Mouse (Mus musculus): ENCODE measurements around the gene Taok2. TPM values are rescaled to one million over a fixed set of nuclear protein-coding genes. Genes with fewer than 3 reads are reported as not detected.

The Taok2 gene
- total RNA-seq, 2 experiments from 2014 or later = 154 to 163 TPM

DNA sequence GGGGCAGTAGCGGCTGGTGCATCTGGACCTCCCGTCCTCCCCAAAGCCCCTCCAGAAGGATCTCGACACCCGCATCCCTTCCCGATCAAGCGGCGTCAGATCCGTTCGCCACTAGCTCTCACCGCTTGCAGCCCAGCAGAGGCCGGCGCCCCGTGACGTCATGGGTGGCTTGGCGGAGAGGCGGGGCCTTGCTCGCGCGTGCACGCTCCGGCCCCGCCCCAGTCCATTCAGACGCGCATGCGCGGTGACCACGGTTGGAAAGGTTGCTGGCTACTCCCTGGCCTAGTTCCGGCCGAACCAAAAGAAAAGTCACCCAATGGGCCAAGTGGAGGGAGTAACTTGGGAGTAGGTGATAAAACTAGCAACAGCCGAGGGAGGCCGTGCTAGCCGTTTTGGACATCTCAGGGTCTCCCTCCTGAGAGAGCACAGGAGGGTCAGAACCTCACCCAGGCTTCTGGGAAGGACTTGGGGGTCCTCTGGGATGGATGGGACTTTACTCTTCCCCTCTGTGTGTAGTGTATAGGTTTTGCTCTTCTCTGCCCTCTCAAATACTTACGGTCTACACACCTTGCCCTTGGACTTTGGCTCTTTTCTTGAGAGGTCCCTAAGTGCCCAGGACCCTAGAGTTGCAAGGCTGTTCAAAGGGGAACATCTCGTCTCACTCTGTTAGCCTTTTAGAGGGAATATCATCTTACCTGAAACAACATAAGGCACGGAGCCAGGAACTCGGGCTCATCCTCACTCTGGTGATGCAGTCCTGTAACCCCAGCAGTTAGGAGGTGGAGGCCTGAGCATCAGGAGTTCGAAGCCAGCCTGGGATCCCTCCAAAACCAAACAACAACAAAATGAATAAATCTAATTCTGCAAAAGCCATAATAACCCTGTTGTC is 13.8 kb upstream of the Taok2 start:
- TF ChIP-seq CTCF (conservative IDR thresholded peaks at IDR 0.05) = no peak
- Histone ChIP-seq H3K4me3 (peak overlapping the region; percentile 74), H3K27ac (peak overlapping the region; percentile 96)
- peak; percentile 93 to 97 for DNase-seq (ENCODE audit: low spot score in 2 of 2)

DNA sequence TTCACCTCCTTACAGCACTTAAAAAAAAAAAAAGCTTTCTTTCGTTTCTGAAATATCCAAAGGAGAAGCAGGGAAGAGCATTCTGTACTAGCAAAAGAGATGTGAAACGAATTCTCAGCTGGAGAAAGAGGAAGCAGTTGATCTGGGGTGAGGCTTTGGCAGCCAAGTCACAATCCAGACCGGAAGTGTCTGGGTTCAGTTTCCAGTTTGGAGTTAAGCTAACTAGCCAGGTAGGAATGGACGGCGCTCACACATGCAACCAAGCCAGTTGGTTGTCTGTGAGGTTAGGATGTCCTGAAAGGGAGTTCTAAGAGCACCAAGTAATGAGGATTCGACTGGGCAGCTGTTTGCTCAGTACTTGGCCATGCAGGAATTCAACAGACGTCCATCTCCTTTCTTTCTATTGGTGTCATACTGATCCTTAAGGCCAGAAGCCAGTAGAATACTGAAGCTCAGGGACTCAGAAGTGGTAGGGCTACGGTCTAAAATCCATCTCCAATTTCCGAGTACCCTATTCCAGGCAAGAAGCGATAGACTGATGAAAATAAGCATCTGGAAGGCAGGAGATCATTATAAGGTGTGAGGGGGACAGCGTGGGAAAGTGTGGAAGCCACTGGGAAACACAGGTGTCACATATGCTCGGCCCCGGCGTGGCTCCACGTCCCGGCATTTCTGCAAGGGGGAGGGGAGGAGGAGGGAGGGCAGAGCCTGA is 13.0 kb upstream of the Taok2 start:
- no peak for TF ChIP-seq CTCF (conservative IDR thresholded peaks at IDR 0.05)
- peak overlapping the region; percentile 96 for H3K27ac ChIP-seq
- no peak for DNase-seq (ENCODE audit: low spot score in 2 of 2)

DNA sequence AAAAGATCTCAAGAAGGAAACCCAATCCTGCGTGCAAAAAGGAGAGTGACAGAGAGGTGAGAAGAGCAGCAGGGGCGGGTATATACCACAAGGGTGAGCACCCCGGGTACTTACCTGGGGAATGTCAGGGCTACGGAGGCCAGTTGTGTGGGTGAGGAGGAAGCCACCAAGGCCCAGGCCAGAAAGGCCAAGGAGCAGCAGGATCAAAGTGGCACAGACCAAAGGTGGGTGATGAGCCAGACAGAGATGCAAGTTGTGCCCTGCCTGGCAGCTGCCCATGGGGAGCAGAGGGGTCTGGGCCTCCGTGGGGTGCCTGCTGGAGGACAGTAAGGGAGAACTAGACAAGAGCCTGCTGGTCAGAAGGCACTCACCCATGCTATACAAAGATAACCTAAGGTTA is 12.4 kb upstream of the Taok2 start:
- no peak for DNase-seq (ENCODE audit: low spot score in 2 of 2)
- Histone ChIP-seq H3K27ac (peak overlapping the region; percentile 96; the same call in 1 of the 2 replicates), H3K4me3 (no peak overlapping the region; the same call in 1 of the 2 replicates)
- no peak for TF ChIP-seq CTCF (conservative IDR thresholded peaks at IDR 0.05)

More for the DNA sequence above, 13.0 kb upstream of the Taok2 start:
- H3K4me3 ChIP-seq = peak overlapping the region; percentile 74

DNA sequence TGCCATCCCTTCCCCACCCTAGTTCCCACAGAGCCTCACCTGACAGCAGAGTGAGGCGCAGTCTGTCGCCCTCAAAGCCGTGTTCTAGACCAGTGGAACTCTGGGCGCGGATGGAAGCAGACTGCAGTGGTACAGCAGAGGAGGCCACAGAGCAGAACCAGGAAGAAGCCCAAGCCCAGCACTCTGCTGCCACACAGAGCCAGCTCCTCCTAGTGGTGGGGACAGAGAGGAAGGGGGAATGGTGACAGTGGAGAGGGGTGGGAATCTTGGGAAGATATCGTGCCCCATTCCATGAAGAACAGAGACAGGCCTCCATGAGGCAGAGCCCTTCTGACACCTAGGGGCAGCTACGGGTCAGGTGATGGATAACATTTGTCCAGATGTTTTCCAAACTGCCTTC is 4.3 kb upstream of the Taok2 start:
- Histone ChIP-seq H3K4me3 (no peak overlapping the region), H3K27ac (no peak overlapping the region)
- peak; percentile 67 for TF ChIP-seq CTCF (conservative IDR thresholded peaks at IDR 0.05)
- no peak for DNase-seq (ENCODE audit: low spot score in 2 of 2)

DNA sequence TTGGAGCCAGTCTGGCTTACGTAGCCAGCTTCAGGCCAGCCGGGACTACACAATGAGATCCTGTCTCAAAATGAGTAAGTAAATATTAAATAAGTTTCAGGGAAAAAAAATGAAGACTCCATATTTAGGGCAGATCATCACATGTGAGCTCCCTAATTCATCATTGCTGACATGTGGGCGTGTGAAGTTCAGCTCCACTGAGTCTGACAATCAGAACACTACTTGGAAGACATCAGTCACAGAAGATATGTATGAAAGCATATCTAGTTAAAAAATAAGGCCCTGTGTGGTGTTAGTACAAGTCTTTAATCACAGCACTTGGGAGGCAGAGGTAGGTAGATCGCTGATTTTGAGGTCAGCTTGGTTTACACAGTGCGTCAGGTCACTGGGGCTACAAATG is 2.8 kb upstream of the Taok2 start:
- Histone ChIP-seq H3K27ac (no peak overlapping the region), H3K4me3 (no peak overlapping the region)
- TF ChIP-seq CTCF (conservative IDR thresholded peaks at IDR 0.05) = no peak
- no peak for DNase-seq (ENCODE audit: low spot score in 2 of 2)

DNA sequence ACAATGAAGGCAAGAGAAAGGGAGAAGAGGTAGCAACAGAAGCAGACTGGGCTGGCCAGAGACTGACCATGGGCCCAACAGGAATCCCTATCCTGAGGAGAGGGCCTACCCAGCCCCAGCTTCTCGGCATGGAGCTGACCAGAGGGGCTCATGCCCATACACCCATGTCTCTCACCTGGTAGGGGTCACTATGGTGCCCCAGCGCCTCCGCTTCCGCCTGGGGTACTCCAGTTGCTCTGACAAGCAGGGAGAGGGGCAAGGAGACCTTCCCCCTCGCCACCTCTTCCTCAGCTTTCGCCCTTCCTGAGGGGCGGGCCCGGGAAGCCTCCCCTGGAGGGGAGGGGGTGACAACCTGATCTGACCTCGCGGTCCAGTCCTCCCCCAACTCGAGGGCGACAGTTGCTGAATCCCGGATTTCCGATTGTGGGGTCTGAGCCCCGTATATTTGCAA is 747 bp downstream of the Taok2 start:
- peak overlapping the region; percentile 86 for H3K4me3 ChIP-seq
- H3K27ac ChIP-seq = peak overlapping the region; percentile 97
- TF ChIP-seq CTCF (conservative IDR thresholded peaks at IDR 0.05) = no peak
- DNase-seq (ENCODE audit: low spot score in 2 of 2) = no peak

DNA sequence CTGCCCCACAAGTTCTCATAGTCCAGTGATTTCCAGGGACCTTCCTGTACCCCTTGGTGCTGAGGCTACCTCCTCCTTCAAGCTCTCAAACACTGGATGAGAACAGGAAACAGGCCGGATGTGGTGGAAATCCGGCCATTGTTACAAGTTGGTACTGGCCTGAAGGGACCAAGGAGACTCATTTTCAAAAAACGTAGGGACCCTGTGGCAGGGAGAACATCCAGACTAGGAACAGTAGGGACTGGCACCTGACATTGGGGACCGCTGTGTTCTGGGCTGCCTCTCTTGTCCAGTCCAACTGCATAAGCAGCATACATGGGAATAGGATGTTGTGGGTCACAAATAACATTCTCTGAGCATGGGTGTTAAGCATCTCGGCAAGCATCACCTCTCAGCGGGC is 3.5 kb downstream of the Taok2 start:
- peak overlapping the region; percentile 86 for H3K4me3 ChIP-seq
- no peak for DNase-seq (ENCODE audit: low spot score in 2 of 2)
- peak overlapping the region; percentile 72 for H3K27ac ChIP-seq
- no peak for TF ChIP-seq CTCF (conservative IDR thresholded peaks at IDR 0.05)

DNA sequence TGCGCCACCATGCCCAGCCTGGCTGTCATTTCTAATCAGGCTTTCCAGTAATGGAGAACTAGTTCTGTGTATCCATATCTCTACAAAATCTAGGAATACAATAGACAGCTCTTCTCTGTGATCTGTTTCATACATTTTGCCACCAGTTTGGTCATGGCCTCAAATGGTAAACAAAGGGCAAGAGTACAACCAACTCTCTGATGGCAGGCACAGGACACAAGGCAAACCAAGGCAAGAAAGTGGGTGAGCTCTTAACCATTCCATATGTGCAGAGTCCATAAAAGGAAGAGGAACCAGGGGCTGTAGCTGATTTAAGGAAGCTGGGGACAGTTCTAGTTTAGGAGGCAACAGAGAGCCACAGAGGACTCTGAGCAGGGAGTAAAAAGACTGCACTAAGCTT is 7.3 kb downstream of the Taok2 start:
- no peak for TF ChIP-seq CTCF (conservative IDR thresholded peaks at IDR 0.05)
- no peak for DNase-seq (ENCODE audit: low spot score in 2 of 2)
- Histone ChIP-seq H3K27ac (no peak overlapping the region), H3K4me3 (no peak overlapping the region)

DNA sequence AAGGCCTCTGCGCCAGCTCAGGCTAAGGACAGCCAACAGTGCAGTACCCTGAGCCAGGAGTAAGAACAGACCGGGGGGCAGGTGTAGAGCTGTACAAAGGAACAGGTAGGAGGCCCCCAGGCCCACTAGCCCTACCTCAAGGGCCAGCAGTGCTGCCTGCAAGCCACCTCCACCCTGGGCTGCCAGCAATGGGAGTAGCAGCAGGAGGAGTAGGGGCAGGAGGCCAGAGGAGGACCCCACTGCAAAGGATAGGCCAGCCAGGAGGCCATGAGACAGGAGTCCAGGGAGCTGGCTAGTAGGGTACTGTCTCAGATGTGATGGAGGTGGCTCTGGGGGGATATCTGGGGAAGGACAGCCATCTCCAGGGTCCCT is 14.0 kb downstream of the Taok2 start:
- Histone ChIP-seq H3K4me3 (no peak overlapping the region), H3K27ac (no peak overlapping the region)
- TF ChIP-seq CTCF (conservative IDR thresholded peaks at IDR 0.05) = no peak
- no peak for DNase-seq (ENCODE audit: low spot score in 2 of 2)

DNA sequence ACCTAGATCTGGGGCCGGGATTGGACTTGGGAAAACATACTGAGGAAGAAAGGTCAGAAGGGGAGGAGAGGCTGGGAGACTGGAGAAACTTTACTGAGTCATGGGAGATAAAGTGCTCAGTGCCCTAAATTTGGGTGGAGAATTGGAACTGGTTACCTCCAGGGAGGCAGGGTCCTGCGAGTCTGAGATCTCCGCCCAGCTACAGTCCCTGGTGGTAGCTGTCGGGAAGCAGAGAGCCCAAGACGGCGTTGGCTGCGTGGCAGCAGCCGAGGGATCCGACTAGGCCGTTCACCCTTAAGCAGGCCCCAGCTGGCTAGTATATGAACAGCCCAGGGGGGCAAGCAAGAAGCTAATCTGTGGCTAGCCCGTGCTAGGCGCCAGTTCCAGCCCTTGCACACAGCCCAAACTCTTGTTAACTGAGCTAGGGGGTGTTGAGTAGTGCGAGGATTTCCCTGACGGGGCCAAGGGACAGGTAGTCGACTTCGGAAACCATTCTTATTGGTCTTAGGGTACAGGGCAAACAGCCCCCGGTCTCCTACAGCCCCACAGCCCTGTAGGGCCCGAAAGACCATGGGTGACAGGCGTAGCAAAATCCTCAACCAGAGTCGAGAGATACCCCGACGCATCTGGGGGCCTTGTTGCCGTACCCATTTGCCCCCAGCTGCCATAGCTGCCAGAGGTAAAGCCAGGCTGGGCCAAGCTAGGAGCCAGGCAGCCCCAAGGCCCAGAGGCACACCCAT is 14.6 kb downstream of the Taok2 start:
- no peak overlapping the region for H3K27ac ChIP-seq
- H3K4me3 ChIP-seq = no peak overlapping the region
- TF ChIP-seq CTCF (conservative IDR thresholded peaks at IDR 0.05) = no peak
- no peak for DNase-seq (ENCODE audit: low spot score in 2 of 2)

DNA sequence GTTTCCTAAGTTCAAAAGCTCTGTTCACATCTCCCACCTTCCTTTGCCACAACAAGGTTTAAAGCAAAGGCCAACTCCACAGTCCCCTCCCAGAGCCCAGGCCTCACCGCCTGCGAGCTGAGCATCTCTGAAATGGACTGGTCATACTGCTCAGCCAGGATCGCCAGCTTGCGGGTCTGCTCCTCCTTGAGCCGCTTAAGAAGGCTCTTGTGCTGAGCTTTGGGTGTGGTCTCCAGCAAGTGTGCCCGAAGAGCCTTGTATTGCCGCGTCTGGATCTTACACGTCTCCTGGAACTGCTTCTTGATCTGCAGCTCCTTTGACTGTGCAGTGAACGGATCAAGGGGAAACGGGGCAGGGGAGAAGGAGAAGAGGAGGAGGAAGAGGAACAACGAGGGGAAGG is 16.5 kb downstream of the Taok2 start:
- no peak for TF ChIP-seq CTCF (conservative IDR thresholded peaks at IDR 0.05)
- DNase-seq (ENCODE audit: low spot score in 2 of 2) = no peak

DNA sequence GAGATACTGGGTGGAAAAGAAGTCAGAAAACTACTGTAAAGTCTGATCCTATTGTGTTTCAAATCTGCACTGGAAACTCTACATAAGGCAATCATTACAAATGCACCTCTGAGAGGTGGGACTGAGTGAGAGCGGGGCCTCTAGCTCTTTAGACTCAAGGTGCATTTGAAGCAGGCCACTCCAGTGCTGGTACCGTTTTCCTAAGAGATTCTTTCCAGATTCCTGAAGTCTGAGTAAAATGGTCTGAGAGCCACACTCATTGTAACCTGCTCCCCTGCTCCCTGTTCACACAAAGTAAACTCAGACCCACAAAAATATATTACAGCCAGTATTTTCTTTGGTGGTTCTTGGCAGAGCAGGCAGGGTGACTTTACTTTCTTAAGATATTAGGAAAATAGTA is 17.0 kb downstream of the Taok2 start:
- Histone ChIP-seq H3K27ac (no peak overlapping the region), H3K4me3 (no peak overlapping the region)
- DNase-seq (ENCODE audit: low spot score in 2 of 2) = no peak
- TF ChIP-seq CTCF (conservative IDR thresholded peaks at IDR 0.05) = no peak

More for the DNA sequence above, 16.5 kb downstream of the Taok2 start:
- Histone ChIP-seq H3K27ac (no peak overlapping the region), H3K4me3 (no peak overlapping the region)

DNA sequence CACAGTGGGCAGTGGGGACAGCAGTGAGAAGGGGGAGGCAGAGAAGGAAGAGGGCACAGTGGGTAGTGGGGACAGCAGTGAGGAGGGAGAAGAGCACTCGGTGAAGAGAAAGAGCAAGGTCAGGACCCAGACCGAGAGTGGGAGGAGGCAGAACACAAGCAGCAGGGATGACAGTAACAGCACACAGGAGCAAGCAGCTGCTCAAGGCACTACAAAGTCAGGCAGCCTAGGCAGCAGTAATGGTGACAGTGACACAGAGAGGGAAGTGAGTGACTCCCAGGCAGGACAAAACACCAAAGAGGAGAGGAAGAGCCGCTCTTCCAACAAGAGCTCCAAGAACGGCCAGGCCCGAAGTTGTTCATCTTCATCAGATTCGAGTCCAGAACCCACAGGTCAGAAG is 20.7 kb downstream of the Taok2 start:
- DNase-seq (ENCODE audit: low spot score in 2 of 2) = no peak
- no peak overlapping the region for H3K4me3 ChIP-seq
- H3K27ac ChIP-seq = no peak overlapping the region
- no peak for TF ChIP-seq CTCF (conservative IDR thresholded peaks at IDR 0.05)
